Mouse (Mus musculus): Measurements from ENCODE around the gene Iqgap1.

GRCm38 (mm10) chr7:80830193-80830803 is 4.5 kb upstream of the Iqgap1 start:
- no peak for TF ChIP-seq BHLHE40 (IDR thresholded peaks at IDR 0.05; ENCODE audit: borderline replicate concordance, low read depth, low read length)
- TF ChIP-seq POLR2A (IDR thresholded peaks at IDR 0.05; ENCODE audit: control insufficient read depth in 1 of 2, insufficient read depth in 1 of 2, low read depth in 1 of 2, low read length in 2 of 2, poor library complexity in 1 of 2): no peak
- TF ChIP-seq EP300 (IDR thresholded peaks at IDR 0.05; ENCODE audit: low read depth in 1 of 2, low read length in 2 of 2): no peak
- no peak for TF ChIP-seq TCF12 (IDR thresholded peaks at IDR 0.05; ENCODE audit: low read depth, low read length)
- no peak for TF ChIP-seq MAX (IDR thresholded peaks at IDR 0.05; ENCODE audit: low read length)
- TF ChIP-seq MYC (IDR thresholded peaks at IDR 0.05; ENCODE audit: low read depth, low read length): no peak
- no peak for TF ChIP-seq CTCF (IDR thresholded peaks at IDR 0.05 in 2 of 3, conservative IDR thresholded peaks at IDR 0.05 in 1 of 3; ENCODE audit: control insufficient read depth in 1 of 3, insufficient read depth in 1 of 3, low read depth in 2 of 3, low read length in 3 of 3, poor library complexity in 1 of 3, severe bottlenecking in 1 of 3)

All from MEL (cell line).